Mouse (Mus musculus) spleen, adult 2 months (tissue): ENCODE data around the gene Itprid1. TPM values are rescaled to one million over a fixed set of nuclear protein-coding genes. Genes with fewer than 3 reads are reported as not detected.

Experiments used
- DNase-seq, 2 experiments: peaks; one replicate each; pipeline versions ENCODE4 v3.0.0 to v3.0.0-alpha.2; 2012 to 2021; ENCODE audit warnings: low spot score in 2 of 2, low read depth in 1 of 2
- H3K27ac ChIP-seq: fragments of 200-500 bp; 2 replicates; pipeline ENCODE4 v1.5.1; 2012; ENCODE audit warnings: low read length, inconsistent platforms; ENCODE audit not compliant: insufficient read depth
- H3K27me3 ChIP-seq: fragments of 200-500 bp; 2 replicates; pipeline ENCODE4 v1.6.1; 2012; ENCODE audit warnings: mild to moderate bottlenecking, moderate library complexity, low read length, inconsistent platforms; ENCODE audit not compliant: control insufficient read depth, insufficient read depth
- H3K36me3 ChIP-seq: fragments of 200-500 bp; 2 replicates; pipeline ENCODE4 v1.6.1; 2012; ENCODE audit warnings: mild to moderate bottlenecking, low read length, inconsistent platforms; ENCODE audit not compliant: control insufficient read depth, insufficient read depth
- H3K4me1 ChIP-seq: fragments of 200-500 bp; 2 replicates; pipeline ENCODE4 v1.6.1; 2011; ENCODE audit warnings: inconsistent platforms; ENCODE audit not compliant: control insufficient read depth, insufficient read depth, insufficient read length
- H3K4me3 ChIP-seq: fragments of 200-500 bp; 2 replicates; pipeline ENCODE4 v1.5.1; 2011; ENCODE audit warnings: mild to moderate bottlenecking, inconsistent platforms; ENCODE audit not compliant: insufficient read depth, insufficient read length; ENCODE audit errors: extremely low read depth
- CTCF ChIP-seq: fragments of 200-500 bp; IDR thresholded peaks from 2 replicates; pipeline ENCODE4 v1.5.1; 2011; ENCODE audit warnings: mild to moderate bottlenecking, inconsistent platforms; ENCODE audit not compliant: insufficient read depth, insufficient read length, insufficient replicate concordance; ENCODE audit errors: extremely low read depth
- POLR2A ChIP-seq: fragments of 200-500 bp; IDR thresholded peaks from 2 replicates; pipeline ENCODE4 v1.6.1; 2011; ENCODE audit warnings: low read depth, low read length, inconsistent platforms
- WGBS: fragments of 180-500 bp; shearing (Covaris S2); methylation state at CpG from one replicate; pipeline ENCODE4 v1.1.7; 2018; 5-methylcytosine and 5-hydroxymethylcytosine counted together
- polyA plus RNA-seq: library from polyadenylated mRNA; depleted of rRNA; stranded (reverse); fragments of >200 nt; gene quantifications from 2 replicates; pipeline ENCODE4 v1.2.3, GENCODE M21; 2012

Gene Itprid1
- polyA plus RNA-seq, 1 experiment: not detected

- Histone ChIP-seq H3K27me3 (no peaks in the 10 kb centered on the region; the same call in 1 of the 2 replicates), H3K27ac (no peak overlapping the region), H3K4me1 (no peaks in the 10 kb centered on the region), H3K4me3 (no peak overlapping the region), H3K36me3 (no peaks in the 10 kb centered on the region)
- DNase-seq: no peak
- TF ChIP-seq POLR2A: no peak
- TF ChIP-seq CTCF: no peak
- WGBS: 48% methylated on average over 3 of the region's 3 CpGs
Measured at GRCm38 (mm10) chr6:55880886-55881285, 44.2 kb downstream of the Itprid1 start.

GRCm38 (mm10) chr6:55887598-55887997 is 50.9 kb downstream of the Itprid1 start:
- DNase-seq: no peak
- H3K36me3 ChIP-seq: no peaks in the 10 kb centered on the region
- WGBS: 79% methylated on average over 1 of the region's 1 CpGs

DNA sequence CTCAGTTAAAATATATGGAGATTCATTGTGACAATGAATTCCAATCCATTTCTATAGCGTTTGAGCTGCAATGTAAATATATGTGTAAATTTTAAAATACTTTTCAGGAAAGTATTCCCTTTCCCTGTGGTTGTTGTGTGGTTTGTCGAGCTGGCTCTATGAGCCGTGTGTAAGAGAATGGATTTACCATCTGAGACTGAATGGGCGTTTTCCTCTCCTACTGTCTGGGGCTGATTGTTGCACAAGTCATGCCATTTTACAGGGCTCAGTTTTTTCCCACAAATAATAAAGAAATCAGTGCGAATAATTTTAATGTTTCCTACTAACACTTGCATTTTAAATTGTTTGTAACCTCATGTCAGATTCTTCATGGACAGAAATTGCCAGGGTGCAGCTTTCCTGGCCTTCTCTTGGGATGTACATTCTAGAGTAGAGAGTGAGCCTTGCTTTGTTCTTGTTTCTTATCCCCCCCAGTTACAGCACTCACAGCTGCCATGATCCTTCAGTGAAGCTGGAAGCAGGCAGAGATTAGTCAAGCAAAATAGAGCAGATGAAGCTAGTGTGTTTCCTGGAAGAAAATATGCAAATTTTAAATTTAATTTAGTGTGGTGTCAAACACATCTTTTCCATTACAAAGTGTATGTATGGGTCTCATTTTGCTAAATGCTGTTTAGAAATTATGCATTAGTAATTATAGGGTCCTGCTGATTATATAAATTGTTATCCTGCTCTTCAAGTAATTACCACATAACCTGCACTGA is 65.1 kb downstream of the Itprid1 start:
- Histone ChIP-seq H3K27me3 (no peaks in the 10 kb centered on the region), H3K4me1 (no peaks in the 10 kb centered on the region), H3K27ac (no peak overlapping the region), H3K36me3 (no peaks in the 10 kb centered on the region), H3K4me3 (no peak overlapping the region)
- TF ChIP-seq CTCF: no peak
- TF ChIP-seq POLR2A: no peak
- WGBS: 82% methylated on average over 5 of the region's 5 CpGs
- DNase-seq: no peak

More at GRCm38 (mm10) chr6:55887598-55887997, 50.9 kb downstream of the Itprid1 start:
- Histone ChIP-seq H3K4me1 (no peaks in the 10 kb centered on the region), H3K27ac (no peak overlapping the region), H3K4me3 (no peak overlapping the region), H3K27me3 (no peaks in the 10 kb centered on the region; the same call in 1 of the 2 replicates)
- TF ChIP-seq POLR2A: no peak

- H3K4me3 ChIP-seq: no peak overlapping the region
- H3K36me3 ChIP-seq: no peaks in the 10 kb centered on the region
- TF ChIP-seq POLR2A (no peak), CTCF (no peak)
- H3K27ac ChIP-seq: no peak overlapping the region
- H3K27me3 ChIP-seq: no peaks in the 10 kb centered on the region
- 81% methylated on average over 1 of the region's 1 CpGs for WGBS
- DNase-seq: no peak
- no peaks in the 10 kb centered on the region for H3K4me1 ChIP-seq
Measured at GRCm38 (mm10) chr6:55902329-55902605, 65.6 kb downstream of the Itprid1 start.

DNA sequence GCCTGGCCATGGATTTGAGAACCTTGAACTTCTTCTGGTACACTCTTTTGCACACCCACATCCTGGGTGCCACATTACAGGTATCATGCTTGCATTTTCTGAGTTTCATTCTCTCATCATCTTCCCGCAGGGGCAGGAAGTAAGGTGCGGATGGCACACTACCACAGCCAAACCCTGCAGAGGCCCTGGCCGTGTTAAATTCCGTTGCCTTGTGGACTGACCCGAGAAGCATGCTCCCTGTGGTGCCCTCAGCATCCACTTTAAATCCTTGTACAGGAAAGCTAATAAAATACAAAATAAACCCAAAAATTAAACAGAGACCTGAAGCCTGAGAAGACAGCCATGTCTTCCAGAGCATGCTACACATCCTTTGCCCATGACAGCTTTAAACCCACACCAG is 82.5 kb downstream of the Itprid1 start:
- WGBS: 83% methylated on average over 5 of the region's 5 CpGs
- Histone ChIP-seq H3K27me3 (no peaks in the 10 kb centered on the region), H3K4me3 (no peak overlapping the region), H3K27ac (no peak overlapping the region), H3K4me1 (no peaks in the 10 kb centered on the region), H3K36me3 (no peaks in the 10 kb centered on the region)
- no peak for TF ChIP-seq POLR2A
- no peak for TF ChIP-seq CTCF
- no peak for DNase-seq

GRCm38 (mm10) chr6:55920282-55920720 is 83.6 kb downstream of the Itprid1 start:
- Histone ChIP-seq H3K27ac (no peak overlapping the region), H3K4me3 (no peak overlapping the region), H3K36me3 (no peaks in the 10 kb centered on the region), H3K27me3 (no peaks in the 10 kb centered on the region), H3K4me1 (no peaks in the 10 kb centered on the region)
- no peak for TF ChIP-seq CTCF
- TF ChIP-seq POLR2A: no peak
- DNase-seq: no peak
- 83% methylated on average over 3 of the region's 3 CpGs for WGBS

DNA sequence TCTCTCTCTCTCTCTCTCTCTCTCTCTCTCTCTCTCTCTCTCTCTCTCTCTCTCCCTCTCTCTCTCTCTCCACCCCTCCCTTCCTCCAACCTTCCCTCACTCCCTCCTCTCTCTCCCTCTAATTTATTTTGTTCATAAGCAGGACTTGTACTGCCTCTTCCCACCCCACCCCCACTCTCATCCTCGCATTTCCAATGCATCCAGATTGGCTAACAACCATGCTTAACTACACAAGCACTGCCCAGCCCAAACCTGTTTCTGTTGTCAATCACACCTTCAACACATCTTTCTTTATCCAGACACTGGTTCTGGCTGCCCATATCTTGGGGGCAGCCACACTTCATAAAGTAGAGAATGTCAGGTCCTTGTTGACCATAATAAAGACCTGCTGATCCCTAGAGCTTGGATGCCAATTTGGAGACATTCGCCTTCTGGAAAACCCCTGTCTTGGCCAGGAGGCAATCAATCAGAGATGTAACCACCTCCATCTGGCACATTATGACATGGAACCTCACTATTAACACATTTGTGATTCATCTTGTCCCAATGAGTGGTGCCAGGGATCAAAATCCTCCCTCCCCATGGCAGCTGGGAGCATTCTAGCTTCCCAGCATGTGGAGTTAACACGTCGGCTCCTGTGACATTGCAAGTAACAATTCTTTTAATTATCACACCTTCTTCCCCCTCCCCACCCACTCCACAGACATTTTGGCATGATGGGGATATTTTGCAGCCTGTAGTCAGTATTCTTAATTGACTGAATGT is 84.4 kb downstream of the Itprid1 start:
- Histone ChIP-seq H3K4me1 (no peaks in the 10 kb centered on the region), H3K36me3 (no peaks in the 10 kb centered on the region), H3K4me3 (no peak overlapping the region), H3K27ac (no peak overlapping the region), H3K27me3 (no peaks in the 10 kb centered on the region)
- DNase-seq: no peak
- no peak for TF ChIP-seq CTCF
- WGBS: 84% methylated on average over 4 of the region's 4 CpGs
